ENCODE assay signal across 10 mouse cellular contexts in genomic region chr4:83418781-83419180, GRCm38 (mm10). TPM values are rescaled to one million over a fixed set of nuclear protein-coding genes. Genes with fewer than 3 reads are reported as not detected.
DNase-seq lines count a peak whose midpoint lies in the region; ATAC-seq and TF ChIP-seq lines count a peak whose summit lies in the region.
"Had no signal": no experiment of that assay in that cellular context is flagged by ENCODE, and none has a peak within 500 bp of the region (broad histone marks: within the 10 kb centered on the region; RNA-seq: fewer than 3 reads in every experiment).

No protein-coding gene starts in this region.

- no peak for TF ChIP-seq EP300 in lung, postnatal 0 days (IDR thresholded peaks at IDR 0.05)

- no peak overlapping the region for H3K27ac ChIP-seq in lung, postnatal 0 days (ENCODE audit: low read length)
- H3K27ac ChIP-seq in forebrain, embryonic 10.5 days: no peak overlapping the region
- H3K27ac ChIP-seq in limb, embryonic 11.5 days (replicated peaks; ENCODE audit: low read depth, low read length): no peak overlapping the region
- no peak overlapping the region for H3K27ac ChIP-seq in stomach, embryonic 14.5 days (ENCODE audit: low read length)

- 46% methylated on average over 2 of the region's 2 CpGs for WGBS in lung, postnatal 0 days
- 80% methylated on average over 2 of the region's 2 CpGs for WGBS in forebrain, embryonic 10.5 days
- 75% methylated on average over 2 of the region's 2 CpGs for WGBS in limb, embryonic 11.5 days
- WGBS in stomach, embryonic 14.5 days: 49% methylated on average over 2 of the region's 2 CpGs

- H3K4me1 ChIP-seq in lung, postnatal 0 days (ENCODE audit: insufficient read depth, low read depth, low read length): no peaks in the 10 kb centered on the region; the same call in 1 of the 2 replicates
- H3K4me1 ChIP-seq in forebrain, embryonic 10.5 days: peaks cover 15% of the 10 kb centered on the region
- H3K4me1 ChIP-seq in limb, embryonic 11.5 days (ENCODE audit: control insufficient read depth, insufficient read depth, low read length): peaks cover 4% of the 10 kb centered on the region; the same call in 1 of the 2 replicates
- peaks cover 4% of the 10 kb centered on the region for H3K4me1 ChIP-seq in stomach, embryonic 14.5 days (ENCODE audit: control insufficient read depth, insufficient read depth, low read length)

- no peaks in the 10 kb centered on the region for H3K36me3 ChIP-seq in lung, postnatal 0 days (ENCODE audit: insufficient read depth, low read length)
- H3K36me3 ChIP-seq in forebrain, embryonic 10.5 days (replicated peaks): peaks cover 38% of the 10 kb centered on the region
- H3K36me3 ChIP-seq in limb, embryonic 11.5 days (ENCODE audit: control insufficient read depth, insufficient read depth, low read length): no peaks in the 10 kb centered on the region; the same call in 1 of the 2 replicates
- H3K36me3 ChIP-seq in stomach, embryonic 14.5 days (ENCODE audit: control insufficient read depth, insufficient read depth, low read length): peaks cover 13% of the 10 kb centered on the region; the same call in 1 of the 2 replicates

- H3K4me2 ChIP-seq in lung, postnatal 0 days (replicated peaks; ENCODE audit: low read depth, low read length): peak overlapping the region; percentile 67
- H3K4me2 ChIP-seq in limb, embryonic 11.5 days (ENCODE audit: low read depth, severe bottlenecking): peak overlapping the region; percentile 57
- peak overlapping the region; percentile 60 for H3K4me2 ChIP-seq in stomach, embryonic 14.5 days (replicated peaks; ENCODE audit: low read depth, low read length)

- ATAC-seq in lung, postnatal 0 days: no peak
- ATAC-seq in limb, embryonic 11.5 days (ENCODE audit: insufficient number of reproducible peaks, low FRiP score, low TSS enrichment, low read depth): no peak
- ATAC-seq in stomach, embryonic 14.5 days (ENCODE audit: insufficient number of reproducible peaks, insufficient read depth, low FRiP score, low read depth): no peak

- no peaks in the 10 kb centered on the region for H3K9me3 ChIP-seq in lung, postnatal 0 days (ENCODE audit: low read length)
- H3K9me3 ChIP-seq in forebrain, embryonic 10.5 days: peaks cover 4% of the 10 kb centered on the region; the same call in 1 of the 2 replicates
- H3K9me3 ChIP-seq in limb, embryonic 11.5 days (ENCODE audit: control insufficient read depth, low read length): no peaks in the 10 kb centered on the region
- no peaks in the 10 kb centered on the region for H3K9me3 ChIP-seq in stomach, embryonic 14.5 days (ENCODE audit: control insufficient read depth, low read depth, low read length)

- H3K4me3 ChIP-seq in lung, postnatal 0 days (ENCODE audit: low read depth, low read length): peak overlapping the region; percentile 82
- peak overlapping the region; percentile 93 for H3K4me3 ChIP-seq in forebrain, embryonic 10.5 days
- peak overlapping the region; percentile 93 for H3K4me3 ChIP-seq in limb, embryonic 11.5 days (ENCODE audit: low read depth, low read length)
- H3K4me3 ChIP-seq in stomach, embryonic 14.5 days (ENCODE audit: low read depth, low read length): peak overlapping the region; percentile 99

- no peak for DNase-seq in lung, postnatal 0 days (ENCODE audit: low spot score)
- no peak for DNase-seq in lung, postnatal 14 days
- DNase-seq in forebrain, embryonic 10.5 days (ENCODE audit: extremely low spot score, low spot score): no peak
- DNase-seq in limb, embryonic 11.5 days (ENCODE audit: low spot score): no peak
- no peak for DNase-seq in adrenal gland, postnatal 4 days (ENCODE audit: low spot score in 2 of 2)
- DNase-seq in layer of hippocampus, adult 11-12 months (ENCODE audit: low spot score): no peak
- DNase-seq in layer of hippocampus, postnatal 10 days (ENCODE audit: low spot score in 2 of 2): no peak
- DNase-seq: adrenal gland, adult 8-10 months; right cerebral cortex, postnatal 4 days had no signal

- no peak for TF ChIP-seq CTCF in lung, postnatal 0 days (IDR thresholded peaks at IDR 0.05)

- H3K27me3 ChIP-seq in lung, postnatal 0 days (replicated peaks; ENCODE audit: insufficient read depth, low read length): no peaks in the 10 kb centered on the region
- no peaks in the 10 kb centered on the region for H3K27me3 ChIP-seq in forebrain, embryonic 10.5 days (ENCODE audit: poor library complexity, severe bottlenecking)
- H3K27me3 ChIP-seq in limb, embryonic 11.5 days (ENCODE audit: control insufficient read depth, insufficient read depth, low read length): no peaks in the 10 kb centered on the region
- no peaks in the 10 kb centered on the region for H3K27me3 ChIP-seq in stomach, embryonic 14.5 days (ENCODE audit: control insufficient read depth, insufficient read depth, low read length)

- H3K9ac ChIP-seq in lung, postnatal 0 days (replicated peaks; ENCODE audit: low read depth): no peak overlapping the region
- no peak overlapping the region for H3K9ac ChIP-seq in limb, embryonic 11.5 days (ENCODE audit: low read length)
- H3K9ac ChIP-seq in stomach, embryonic 14.5 days (replicated peaks; ENCODE audit: low read depth, low read length): no peak overlapping the region

RNA-seq across cellular contexts. Expression of gene Snapc3, which starts 1.3 kb away (rescaled TPM):
- 21.5 and 24.5 TPM in 2 replicates for polyA plus RNA-seq in lung, postnatal 0 days (2015; fragmentation: Nextera tagmentation; extraction: Ambion mirVana)
- polyA plus RNA-seq in forebrain, embryonic 10.5 days (2016; fragmentation: Nextera tagmentation; extraction: Ambion mirVana): 54.4 and 55.8 TPM in 2 replicates
- polyA plus RNA-seq in limb, embryonic 11.5 days (2014; fragmentation: Nextera tagmentation; extraction: Ambion mirVana): 63.6 and 66.0 TPM in 2 replicates
- 48.8 and 53.6 TPM in 2 replicates for polyA plus RNA-seq in stomach, embryonic 14.5 days (2014; fragmentation: Nextera tagmentation; extraction: Ambion mirVana)
- total RNA-seq in adrenal gland, postnatal 4 days (2021): 10 to 100 TPM; 33.4 to 39.2 TPM
- 10 to 100 TPM; 42.2 to 44.7 TPM for total RNA-seq in layer of hippocampus, postnatal 10 days (2021)
